Comparison of ENCODE assay signal across 5 mouse cellular contexts in the genomic region with DNA sequence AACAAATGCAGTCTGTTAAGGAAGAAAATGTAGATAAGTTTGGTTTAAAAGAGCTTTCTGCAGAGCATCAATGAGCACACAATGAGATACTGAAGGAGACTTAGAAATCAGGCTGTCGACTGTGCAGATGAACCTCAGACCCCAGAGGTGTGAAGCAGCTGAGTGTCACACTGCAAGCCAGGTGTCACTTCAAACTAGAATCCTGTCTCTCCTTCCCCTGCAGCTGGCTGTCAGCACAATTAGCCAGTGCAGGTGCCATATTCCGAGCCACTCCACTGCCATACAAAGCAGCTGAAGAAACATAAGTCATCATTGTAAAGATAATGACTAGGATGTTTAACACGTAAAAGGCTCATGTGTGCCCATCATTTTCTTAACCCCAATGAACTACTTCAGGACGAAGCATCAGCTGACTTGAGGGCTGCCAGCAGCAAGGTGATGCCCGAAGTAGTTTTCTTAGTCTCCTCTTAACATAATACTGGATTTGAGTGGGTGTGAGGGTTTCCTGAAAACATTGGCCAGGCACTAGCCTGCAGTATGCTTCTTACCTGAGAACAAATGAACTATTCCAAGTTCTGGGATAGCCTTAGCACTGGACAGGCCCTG. TPM values are rescaled to one million over a fixed set of nuclear protein-coding genes. Genes with fewer than 3 reads are reported as not detected.
"Had no signal": no experiment of that assay in that cellular context is flagged by ENCODE, and none has a peak within 500 bp of the region (broad histone marks: within the 10 kb centered on the region; RNA-seq: fewer than 3 reads in every experiment).

No protein-coding gene starts in this region.

RNA-seq across cellular contexts. Expression of gene Sytl3, which starts 5.4 kb away (rescaled TPM):
- polyA plus RNA-seq: heart, embryonic 13.5 days; limb, embryonic 11.5 days; limb, embryonic 13.5 days; liver, adult 2 months; liver, embryonic 12.5 days had no signal
